Mouse (Mus musculus) forebrain, embryonic 16.5 days (tissue): ENCODE measurements at regions not wholly inside any gene's neighbourhood (a gene's known extent, or its start where the extent isn't known, plus 50 kb on each side); places are given as distances from the start of the nearest gene placed in this dataset.

Experiments used
- ATAC-seq: fragments of 200-750 bp; cut with Nextera tagmentation; 2 replicates; pipeline ENCODE4 v1.8.0; 2017; ENCODE audit warnings: mild to moderate bottlenecking, moderate library complexity
- H3K27ac ChIP-seq: fragments of 300-500 bp; sonication (generic); 2 replicates; pipeline ENCODE4 v1.5.1; 2014; ENCODE audit warnings: low read length, control low read depth
- H3K27me3 ChIP-seq: fragments of 300-500 bp; sonication (generic); replicated peaks from 2 replicates; pipeline ENCODE4 v1.6.1; 2014; ENCODE audit warnings: low read length; ENCODE audit not compliant: control insufficient read depth, insufficient read depth
- H3K36me3 ChIP-seq: fragments of 300-500 bp; sonication (generic); 2 replicates; pipeline ENCODE4 v1.6.1; 2014; ENCODE audit not compliant: control insufficient read depth, insufficient read depth
- H3K4me1 ChIP-seq: fragments of 300-500 bp; sonication (generic); replicated peaks from 2 replicates; pipeline ENCODE4 v1.6.1; 2014; ENCODE audit warnings: low read length; ENCODE audit not compliant: control insufficient read depth, insufficient read depth
- H3K4me2 ChIP-seq: fragments of 300-500 bp; sonication (generic); 2 replicates; pipeline ENCODE4 v1.6.1; 2014; ENCODE audit warnings: mild to moderate bottlenecking, low read length, control low read depth
- H3K4me3 ChIP-seq: fragments of 300-500 bp; sonication (generic); replicated peaks from 2 replicates; pipeline ENCODE4 v1.5.1; 2014; ENCODE audit warnings: mild to moderate bottlenecking, low read length, control low read depth
- H3K9ac ChIP-seq: fragments of 300-500 bp; sonication (generic); replicated peaks from 2 replicates; pipeline ENCODE4 v1.6.1; 2014; ENCODE audit warnings: low read depth, low read length, control low read depth
- H3K9me3 ChIP-seq: fragments of 300-500 bp; sonication (generic); 2 replicates; pipeline ENCODE4 v1.6.1; 2016; ENCODE audit warnings: low read length; ENCODE audit not compliant: control insufficient read depth
- WGBS: fragments of 180-500 bp; shearing (Covaris S2); extraction: QIAGEN DNeasy Blood & Tissue Kit; methylation state at CpG from one replicate; pipeline ENCODE4 v1.1.7; 2014; 5-methylcytosine and 5-hydroxymethylcytosine counted together

DNA sequence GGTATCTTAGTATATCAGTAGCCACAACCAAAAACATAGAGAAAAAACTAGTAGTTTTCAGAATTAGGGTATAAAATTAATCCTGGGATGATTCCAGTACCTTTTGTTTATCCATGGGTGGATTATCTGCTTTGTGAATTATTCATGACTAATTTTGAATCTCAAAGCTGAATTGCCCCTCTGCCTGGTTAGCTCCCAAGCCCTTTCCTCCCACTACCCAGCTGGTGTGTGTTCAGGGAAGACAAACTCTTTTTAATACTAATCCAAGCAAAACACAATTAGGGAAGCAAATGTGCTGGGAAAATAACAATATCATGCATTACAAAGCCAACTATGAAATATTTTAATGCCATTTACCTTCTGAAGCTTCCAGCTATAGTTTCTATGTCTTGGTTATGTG is 347.4 kb downstream of the Gm43517 start:
- H3K4me3 ChIP-seq = no peak overlapping the region
- H3K9ac ChIP-seq = no peak overlapping the region
- H3K27me3 ChIP-seq = no peaks in the 10 kb centered on the region
- H3K9me3 ChIP-seq = no peaks in the 10 kb centered on the region
- H3K36me3 ChIP-seq = no peaks in the 10 kb centered on the region
- no peaks in the 10 kb centered on the region for H3K4me1 ChIP-seq
- ATAC-seq = peak; percentile 50; the same call in 1 of the 2 replicates
- H3K27ac ChIP-seq = no peak overlapping the region
- no peak overlapping the region for H3K4me2 ChIP-seq

DNA sequence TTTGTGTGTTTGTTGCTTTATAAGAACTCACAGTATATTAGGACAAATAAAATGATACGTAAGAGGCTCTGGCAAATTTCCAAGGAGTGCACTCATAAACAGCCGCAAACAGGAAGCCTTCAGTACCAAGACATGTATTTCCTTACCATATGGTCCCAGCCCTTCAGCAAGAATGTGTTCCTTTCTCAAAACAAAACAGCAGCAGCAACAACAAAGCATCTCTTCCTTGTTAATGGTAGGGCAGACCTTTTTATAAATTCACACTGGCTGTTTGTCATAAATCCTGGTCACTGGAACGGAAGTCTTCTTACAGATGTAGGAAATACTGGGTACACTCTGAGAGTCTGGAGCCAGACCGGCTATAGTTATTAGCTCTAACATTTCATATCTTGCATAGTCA is 352.1 kb downstream of the Gm43517 start:
- no peaks in the 10 kb centered on the region for H3K36me3 ChIP-seq
- no peak overlapping the region for H3K27ac ChIP-seq
- ATAC-seq = no peak
- H3K4me1 ChIP-seq = peaks cover 2% of the 10 kb centered on the region; the same call in 1 of the 2 replicates
- H3K4me2 ChIP-seq = no peak overlapping the region
- 70% methylated on average over 4 of the region's 4 CpGs for WGBS
- no peak overlapping the region for H3K9ac ChIP-seq
- no peak overlapping the region for H3K4me3 ChIP-seq
- no peaks in the 10 kb centered on the region for H3K9me3 ChIP-seq
- H3K27me3 ChIP-seq = no peaks in the 10 kb centered on the region

DNA sequence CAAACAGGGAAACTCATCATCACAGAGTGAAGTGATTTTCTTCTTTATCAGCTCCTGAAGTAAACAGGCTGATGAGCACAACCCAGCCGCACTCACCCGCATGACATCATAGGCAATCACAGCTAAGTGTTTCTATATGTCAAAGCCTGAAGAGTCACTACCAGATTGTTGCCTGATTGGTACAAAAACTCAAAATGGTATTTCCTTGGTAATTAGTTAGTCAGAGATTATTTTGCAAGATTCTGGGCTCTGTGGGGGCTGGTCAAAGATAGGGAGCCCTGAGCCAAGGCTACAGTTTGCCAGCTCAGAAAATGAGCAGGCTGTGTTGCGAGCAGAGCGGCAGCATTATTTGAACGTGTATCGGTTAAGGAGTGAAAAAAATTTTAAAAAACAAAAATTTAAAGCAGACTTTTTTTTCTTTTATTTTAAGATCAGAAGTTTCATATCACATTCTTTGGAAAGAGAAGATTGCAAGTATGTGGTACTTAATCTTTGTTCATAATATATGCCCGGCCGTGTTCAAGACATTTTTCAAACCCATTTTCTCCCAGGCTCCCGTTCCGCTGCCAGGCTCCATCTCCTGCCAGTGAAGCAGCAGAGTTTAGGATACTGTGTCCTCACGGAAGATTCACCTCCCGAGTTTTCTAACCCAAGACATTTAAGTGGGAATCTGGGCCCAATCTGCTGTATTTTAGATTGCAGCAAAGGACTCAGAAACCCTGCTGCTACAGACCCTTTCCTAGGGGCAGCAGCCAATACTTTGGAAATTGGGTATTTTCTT is 355.2 kb downstream of the Gm43517 start:
- Histone ChIP-seq H3K36me3 (no peaks in the 10 kb centered on the region), H3K27me3 (no peaks in the 10 kb centered on the region), H3K9ac (no peak overlapping the region), H3K4me3 (0 out of 2 replicates have a peak overlapping the region, but pooled peaks have one; percentile 8), H3K9me3 (no peaks in the 10 kb centered on the region), H3K4me2 (peak overlapping the region; percentile 39), H3K27ac (peak overlapping the region; percentile 72), H3K4me1 (peaks cover 2% of the 10 kb centered on the region; the same call in 1 of the 2 replicates)
- WGBS = 59% methylated on average over 12 of the region's 12 CpGs
- ATAC-seq = peak; percentile 76

DNA sequence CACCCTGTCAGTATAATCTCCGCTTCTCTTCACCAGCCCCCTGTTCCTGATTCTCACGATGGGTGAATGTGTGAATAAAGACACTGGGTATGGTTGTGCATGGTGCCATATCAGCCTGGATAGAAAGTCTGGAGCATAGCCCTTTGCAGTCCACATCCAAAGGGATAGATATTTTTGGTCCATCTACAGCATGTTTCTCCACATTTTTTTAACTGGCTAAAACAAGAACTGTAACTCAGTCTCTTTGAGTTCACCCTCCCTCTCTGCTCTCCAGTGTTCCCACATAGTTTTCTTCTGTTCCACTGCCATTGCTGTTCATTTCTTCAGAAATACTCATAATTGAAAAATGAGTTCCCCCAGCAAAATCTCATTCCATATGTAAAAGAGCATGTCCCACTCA is 358.4 kb downstream of the Gm43517 start:
- WGBS = 90% methylated on average over 2 of the region's 2 CpGs
- H3K27me3 ChIP-seq = no peaks in the 10 kb centered on the region
- no peak overlapping the region for H3K4me2 ChIP-seq
- H3K27ac ChIP-seq = no peak overlapping the region
- H3K36me3 ChIP-seq = no peaks in the 10 kb centered on the region
- no peak overlapping the region for H3K4me3 ChIP-seq
- H3K4me1 ChIP-seq = peaks cover 2% of the 10 kb centered on the region; the same call in 1 of the 2 replicates
- ATAC-seq = no peak
- H3K9ac ChIP-seq = no peak overlapping the region
- no peaks in the 10 kb centered on the region for H3K9me3 ChIP-seq

DNA sequence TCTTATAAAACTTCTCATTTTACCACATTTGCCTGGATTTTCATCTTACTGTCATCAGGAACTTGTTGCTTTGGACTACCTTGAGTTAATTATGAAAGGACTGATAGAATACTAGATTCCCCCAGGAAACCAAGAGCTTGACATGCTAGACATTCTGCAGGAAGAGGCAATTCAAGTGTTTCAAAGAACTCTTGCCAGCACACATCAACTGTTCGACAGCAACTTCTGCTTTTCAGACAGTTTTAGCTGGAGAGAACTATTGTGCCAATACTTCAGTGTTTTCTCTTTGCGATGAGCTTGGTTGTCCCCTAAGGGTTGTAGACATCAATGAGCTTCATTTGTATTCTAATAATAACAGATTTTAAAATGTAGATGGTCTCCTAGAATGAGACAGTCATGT is 362.1 kb downstream of the Gm43517 start:
- Histone ChIP-seq H3K27ac (no peak overlapping the region), H3K4me1 (no peaks in the 10 kb centered on the region), H3K4me2 (no peak overlapping the region), H3K36me3 (no peaks in the 10 kb centered on the region), H3K9me3 (no peaks in the 10 kb centered on the region), H3K27me3 (no peaks in the 10 kb centered on the region), H3K9ac (no peak overlapping the region), H3K4me3 (no peak overlapping the region)
- ATAC-seq = no peak
- WGBS = 27% methylated on average over 2 of the region's 2 CpGs

DNA sequence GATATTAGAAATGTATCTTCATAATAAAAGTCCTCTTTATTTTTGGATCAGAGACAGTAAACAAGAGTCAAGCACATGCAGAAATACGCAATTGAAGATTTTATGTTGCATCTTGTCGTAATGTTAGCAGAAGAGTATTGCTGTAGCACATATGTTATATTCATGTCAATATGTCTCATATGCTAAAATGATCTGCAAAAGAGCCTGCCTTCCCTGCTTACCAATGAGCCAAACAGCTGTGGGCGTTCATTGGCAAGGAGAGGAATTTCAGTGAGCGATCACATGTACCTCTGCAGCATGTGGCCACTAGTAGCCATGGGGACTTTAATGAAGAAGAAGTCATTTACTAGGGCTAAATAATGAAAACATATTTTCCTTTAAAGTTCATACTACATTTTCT is 373.4 kb downstream of the Gm43517 start:
- peak; percentile 88 for ATAC-seq
- Histone ChIP-seq H3K9ac (no peak overlapping the region), H3K36me3 (no peaks in the 10 kb centered on the region), H3K27me3 (no peaks in the 10 kb centered on the region), H3K4me2 (no peak overlapping the region), H3K27ac (peak overlapping the region; percentile 71; the same call in 1 of the 2 replicates), H3K4me3 (no peak overlapping the region), H3K4me1 (no peaks in the 10 kb centered on the region), H3K9me3 (no peaks in the 10 kb centered on the region)
- 55% methylated on average over 4 of the region's 4 CpGs for WGBS

DNA sequence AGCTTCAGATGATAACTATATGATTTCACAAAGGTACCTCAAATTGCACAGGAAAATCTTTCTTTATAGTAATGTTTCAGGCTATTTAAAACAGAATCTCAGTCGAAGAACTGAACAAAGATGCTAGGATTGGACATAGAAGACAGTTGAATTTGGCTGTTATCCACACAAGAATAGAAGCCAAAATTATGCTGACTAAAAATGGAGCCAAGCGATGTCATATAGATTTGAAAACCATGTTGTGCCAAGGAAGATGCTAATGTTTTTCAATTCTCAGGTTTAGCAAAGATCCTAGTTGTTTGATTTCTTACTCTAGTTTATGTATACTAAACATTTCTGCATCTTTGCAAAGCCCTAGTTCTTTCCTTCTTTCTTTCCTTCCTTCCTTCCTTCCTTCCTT is 379.6 kb downstream of the Gm43517 start:
- 55% methylated on average over 2 of the region's 2 CpGs for WGBS

DNA sequence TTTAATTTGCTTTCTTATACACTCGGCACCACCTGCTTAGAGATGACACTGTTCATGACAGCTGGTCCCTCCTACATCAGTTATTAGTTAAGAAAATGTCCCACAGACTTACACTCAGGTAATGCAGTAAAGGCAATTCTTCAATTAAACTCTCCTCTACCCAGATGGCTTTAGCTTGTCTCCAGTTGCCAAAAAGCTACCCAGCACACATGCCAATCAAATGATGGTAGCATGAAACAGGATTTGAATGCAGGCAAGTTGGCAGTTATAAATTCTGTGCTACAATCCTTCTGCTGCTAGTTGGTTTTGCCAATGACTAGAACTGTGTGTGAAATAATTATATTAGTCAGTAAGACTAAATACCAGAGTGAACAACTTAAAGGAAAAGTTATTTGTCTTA is 423.4 kb downstream of the Gm43517 start:
- Histone ChIP-seq H3K9me3 (no peaks in the 10 kb centered on the region), H3K36me3 (no peaks in the 10 kb centered on the region), H3K27ac (peak overlapping the region; percentile 67), H3K9ac (no peak overlapping the region), H3K4me3 (no peak overlapping the region), H3K4me1 (no peaks in the 10 kb centered on the region), H3K27me3 (no peaks in the 10 kb centered on the region), H3K4me2 (no peak overlapping the region)
- ATAC-seq = peak; percentile 75
- 74% methylated on average over 1 of the region's 1 CpGs for WGBS

More for the DNA sequence above, 379.6 kb downstream of the Gm43517 start:
- ATAC-seq = no peak
- Histone ChIP-seq H3K4me1 (peaks cover 3% of the 10 kb centered on the region; the same call in 1 of the 2 replicates), H3K4me3 (no peak overlapping the region), H3K9me3 (no peaks in the 10 kb centered on the region), H3K9ac (no peak overlapping the region), H3K27ac (peak overlapping the region; percentile 67; the same call in 1 of the 2 replicates), H3K4me2 (no peak overlapping the region), H3K27me3 (no peaks in the 10 kb centered on the region), H3K36me3 (no peaks in the 10 kb centered on the region)

DNA sequence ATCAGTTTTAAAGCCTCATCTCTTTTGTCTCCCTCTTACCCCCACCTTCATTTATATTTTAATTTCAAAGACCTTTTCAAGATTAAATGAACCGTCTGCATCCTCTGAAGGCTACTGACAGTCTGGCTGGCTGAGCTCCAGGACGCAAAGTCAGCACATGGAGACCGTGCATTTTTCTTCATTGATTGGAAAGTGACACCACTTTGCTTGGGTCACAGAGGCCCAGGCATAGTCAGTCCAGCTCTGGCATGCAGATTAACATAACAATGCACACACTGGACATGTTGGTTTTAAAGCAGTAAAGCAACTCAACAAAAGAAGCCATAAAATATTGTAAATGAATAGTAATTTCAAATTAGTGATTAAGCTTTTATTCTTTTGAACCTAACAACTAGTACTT is 429.7 kb downstream of the Gm43517 start:
- no peaks in the 10 kb centered on the region for H3K27me3 ChIP-seq

More for the DNA sequence above, 429.7 kb downstream of the Gm43517 start:
- H3K9me3 ChIP-seq = no peaks in the 10 kb centered on the region
- no peaks in the 10 kb centered on the region for H3K36me3 ChIP-seq
- no peak overlapping the region for H3K27ac ChIP-seq
- H3K9ac ChIP-seq = no peak overlapping the region
- no peak for ATAC-seq
- peaks cover 3% of the 10 kb centered on the region; the same call in 1 of the 2 replicates for H3K4me1 ChIP-seq
- H3K4me3 ChIP-seq = no peak overlapping the region
- no peak overlapping the region for H3K4me2 ChIP-seq
- WGBS = 4% methylated on average over 3 of the region's 3 CpGs
